Mouse (Mus musculus) spleen, adult 12 weeks (tissue): ENCODE measurements around the gene Cct8.
"Not testable (repeated sequence)": the region's sequence is repeated elsewhere in the genome, so short reads cannot be mapped to it uniquely, and the experiment has no call there.

ENCODE experiments used
- DNase-seq: peaks from one replicate; pipeline ENCODE4 v3.0.0; 2022; ENCODE audit warnings: low spot score

The Cct8 gene

DNA sequence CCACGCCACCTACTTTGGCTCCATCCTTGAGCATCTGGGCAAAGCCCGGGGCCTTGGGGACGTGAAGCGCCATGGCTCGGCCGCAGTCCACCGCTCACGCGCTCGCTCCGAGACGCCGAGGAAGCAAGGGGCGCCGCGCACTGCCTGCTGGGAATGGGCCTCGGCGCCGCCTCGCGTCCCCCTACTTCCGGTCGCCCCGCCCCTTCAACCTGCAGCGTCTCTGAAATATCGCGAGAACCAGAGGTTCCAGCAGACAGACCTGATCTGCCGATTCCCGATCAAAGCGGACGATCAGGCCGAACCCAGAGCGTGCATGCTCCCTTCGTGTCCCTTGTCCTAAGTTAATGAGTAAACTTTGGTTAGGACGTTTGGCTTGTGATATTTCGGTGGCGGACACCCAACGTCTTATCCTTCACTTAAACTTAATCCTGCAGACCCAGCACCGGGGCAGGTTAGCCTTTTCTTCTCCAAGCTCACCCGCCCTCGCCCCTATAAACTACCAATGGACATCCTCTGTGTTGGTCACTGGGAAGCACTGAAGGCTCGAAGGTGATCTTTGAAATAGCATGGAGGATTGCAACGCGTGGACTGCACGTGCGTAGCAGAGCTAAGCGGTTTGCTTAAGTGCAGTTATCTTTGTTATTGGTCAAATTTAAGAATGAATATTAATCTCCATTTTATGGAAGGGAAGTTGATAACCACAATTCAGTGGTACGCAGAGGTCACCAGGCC lies at the start of gene Cct8:
Gene Cct8 (minus strand): TSS at position 158 of the 732 bp plus-strand sequence.
- peak; percentile 94 for DNase-seq

DNA sequence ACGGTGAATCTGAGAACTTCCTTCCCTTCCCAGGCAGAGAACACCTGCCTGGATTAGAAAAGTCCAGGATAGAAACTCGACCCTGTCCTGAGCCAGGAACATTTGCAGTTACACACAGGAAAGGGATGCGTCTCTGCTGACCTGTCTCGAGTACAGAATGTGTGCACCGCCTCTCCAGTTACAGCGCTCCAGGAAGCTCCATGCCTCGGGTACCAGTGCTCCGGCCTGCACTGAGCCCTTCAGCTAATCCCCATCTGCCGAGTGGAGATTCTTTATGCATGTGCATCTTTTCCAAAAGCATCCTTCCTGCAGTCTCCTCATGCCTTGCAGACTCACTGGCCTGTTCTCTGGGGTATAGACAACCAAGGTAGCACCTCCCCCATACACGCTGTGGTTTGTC lies 33.1 kb upstream of the Cct8 start:
- DNase-seq, result no peak

DNA sequence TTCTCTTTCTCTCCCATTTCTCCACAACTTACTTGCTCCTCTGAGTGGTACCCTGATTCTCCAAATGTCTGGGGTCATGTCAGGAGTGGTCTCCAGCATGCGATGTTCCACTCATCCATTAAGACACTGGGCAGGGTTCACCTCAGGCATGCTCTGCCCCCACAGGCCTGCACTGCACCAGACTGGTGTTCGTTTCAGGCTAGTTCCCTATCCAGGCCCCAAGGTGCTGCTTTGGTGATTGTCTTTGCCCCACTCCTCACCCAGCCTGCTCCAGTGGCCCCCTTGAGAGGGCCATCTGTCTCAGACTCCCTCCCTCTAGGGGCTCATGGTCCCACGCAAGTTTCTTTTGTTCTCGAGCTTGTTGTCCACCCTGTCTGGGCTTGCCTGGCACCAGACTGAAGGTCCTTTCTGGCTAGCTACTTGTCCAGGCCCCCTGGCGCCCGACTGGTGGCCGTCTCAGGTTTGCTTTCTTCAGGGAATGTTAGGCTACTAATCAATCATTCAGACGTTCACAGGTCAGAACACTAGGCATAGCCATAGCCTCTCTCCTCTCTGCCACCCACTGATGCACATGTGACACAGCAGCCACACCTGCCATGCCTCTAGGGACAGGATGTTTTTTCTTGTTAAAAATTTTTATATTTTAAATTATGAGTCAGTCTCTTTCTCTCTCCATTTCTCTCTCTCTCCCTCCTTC lies 32.0 kb upstream of the Cct8 start:
- no peak for DNase-seq

DNA sequence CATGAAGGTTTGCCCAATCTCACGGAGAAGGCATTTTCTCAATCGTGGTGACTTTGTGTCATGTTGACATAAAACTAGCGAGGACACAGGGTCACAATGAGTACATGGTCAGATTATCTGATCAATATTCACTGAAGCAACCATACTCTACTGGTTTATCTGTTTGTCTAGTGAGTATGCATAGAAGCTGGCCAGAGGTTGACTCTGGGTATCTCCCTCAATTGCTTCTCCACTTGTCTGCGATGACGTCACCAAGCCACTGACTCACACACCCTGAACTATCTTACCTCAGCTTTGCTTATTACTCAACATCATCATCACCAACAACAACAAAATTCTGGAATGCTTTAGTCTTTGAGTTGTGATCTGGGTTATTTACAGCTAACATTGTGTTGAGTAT lies 28.6 kb upstream of the Cct8 start:
- no peak for DNase-seq

DNA sequence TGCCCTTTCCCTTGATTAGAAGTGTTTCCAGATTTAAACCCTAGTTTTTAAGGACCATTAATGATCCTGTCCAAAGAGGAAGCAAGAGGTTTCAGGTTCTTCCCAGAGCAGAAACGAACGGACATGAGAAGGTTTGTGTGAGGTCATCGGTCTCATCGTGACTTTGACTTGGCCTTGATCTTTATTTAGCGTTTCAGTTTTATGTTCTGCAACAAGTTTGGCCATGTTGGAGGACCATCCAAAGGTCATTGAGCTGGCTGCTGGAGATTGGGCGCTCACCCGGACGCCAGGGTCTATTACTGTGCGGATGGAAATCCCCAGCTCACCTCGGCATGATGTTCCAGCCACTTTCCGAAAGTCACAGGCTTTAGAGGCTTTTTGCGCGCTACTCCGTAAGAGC lies 16.7 kb upstream of the Cct8 start:
- no peak for DNase-seq

DNA sequence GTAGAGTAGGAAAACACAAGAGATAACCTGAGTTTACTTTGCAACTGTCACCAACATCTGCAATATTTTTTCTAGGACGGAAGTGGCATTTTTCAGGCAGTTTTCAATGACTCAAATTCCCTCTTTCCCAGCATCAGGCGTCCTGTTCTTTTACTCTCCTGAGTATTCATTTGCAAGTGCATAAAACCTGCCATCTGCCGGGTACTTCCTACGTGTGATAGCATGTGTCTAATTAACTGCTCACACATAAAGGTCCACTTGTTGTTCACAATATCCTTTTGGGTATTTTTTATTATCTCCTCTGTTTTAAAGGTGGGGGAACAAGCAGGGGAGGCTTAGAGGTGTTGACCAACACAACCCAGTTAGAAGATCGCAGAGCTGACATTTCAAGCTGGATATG lies 16.0 kb upstream of the Cct8 start:
- DNase-seq, result no peak

DNA sequence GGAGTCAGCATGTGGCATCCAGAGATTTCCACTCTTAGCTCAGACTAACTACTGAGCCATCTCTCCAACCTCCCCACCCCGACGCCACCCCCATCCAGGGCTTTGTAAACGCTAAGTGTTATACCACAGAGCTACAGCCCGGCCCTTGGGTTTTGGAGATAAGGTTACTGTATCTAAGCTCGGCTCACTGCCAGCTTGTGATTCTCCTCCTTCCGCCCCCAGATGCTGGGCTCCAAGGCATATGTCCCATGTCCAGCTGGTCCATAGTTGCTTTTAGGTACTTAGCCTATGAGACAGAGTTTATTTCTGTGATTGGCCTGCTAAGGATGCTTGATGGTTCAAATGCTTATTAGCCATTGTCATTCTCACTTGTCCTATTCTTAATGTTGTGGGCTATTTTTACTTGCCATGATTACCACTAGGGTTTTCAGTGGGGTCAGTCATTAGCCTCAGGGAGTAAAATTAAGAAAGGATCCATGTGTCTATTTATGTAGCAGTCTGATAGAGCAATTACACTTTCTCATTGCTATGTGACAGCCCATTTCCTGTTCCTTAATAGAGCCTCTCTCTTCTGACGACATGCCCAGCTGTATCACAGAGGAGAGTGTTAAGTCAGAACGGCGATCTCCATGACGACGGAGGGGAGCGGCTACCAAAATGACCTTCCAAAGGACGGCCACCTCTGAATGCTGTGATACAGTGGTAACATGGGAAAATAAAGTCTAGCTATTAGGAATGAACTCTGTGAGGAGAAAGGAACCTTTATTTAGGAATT lies 5.8 kb upstream of the Cct8 start:
- no peak for DNase-seq

DNA sequence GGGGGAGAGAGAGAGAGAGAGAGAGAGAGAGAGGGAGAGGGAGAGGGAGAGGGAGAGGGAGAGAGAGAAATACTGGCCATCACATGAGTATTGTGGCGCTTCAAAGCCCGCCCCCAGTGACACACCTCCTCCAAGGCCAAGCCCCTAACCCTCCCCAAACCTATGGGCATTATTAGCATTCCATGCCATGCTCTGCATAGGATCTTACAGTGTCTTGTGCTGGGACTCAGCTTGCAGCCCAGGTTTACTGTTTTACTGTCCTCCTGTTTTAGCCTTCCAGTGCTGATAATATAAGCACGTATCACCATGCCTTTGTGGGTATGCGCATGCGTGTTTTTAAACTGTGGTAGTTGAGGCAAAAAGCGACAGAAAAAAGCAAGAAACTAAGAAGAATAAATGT lies 3.9 kb upstream of the Cct8 start:
- no peak for DNase-seq

DNA sequence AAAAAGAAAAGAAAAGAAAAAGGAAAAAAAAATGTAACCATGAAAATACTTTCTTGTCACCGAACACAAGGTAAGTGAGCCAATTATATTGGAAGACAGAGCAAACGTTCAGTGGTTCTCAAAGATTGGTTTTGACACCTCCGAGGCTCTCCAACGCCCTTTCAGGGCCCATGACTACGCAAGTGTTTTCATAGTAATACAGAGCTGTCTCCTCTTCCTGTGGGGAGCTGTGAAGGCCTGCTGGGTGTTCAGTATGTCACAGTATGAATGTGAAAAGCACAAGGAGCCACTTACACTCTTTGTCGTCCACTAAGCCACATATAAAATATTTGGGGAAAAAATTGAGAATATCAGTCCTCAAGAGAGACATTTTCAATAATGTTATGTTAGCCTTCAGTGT lies 1.5 kb upstream of the Cct8 start:
- no peak for DNase-seq

DNA sequence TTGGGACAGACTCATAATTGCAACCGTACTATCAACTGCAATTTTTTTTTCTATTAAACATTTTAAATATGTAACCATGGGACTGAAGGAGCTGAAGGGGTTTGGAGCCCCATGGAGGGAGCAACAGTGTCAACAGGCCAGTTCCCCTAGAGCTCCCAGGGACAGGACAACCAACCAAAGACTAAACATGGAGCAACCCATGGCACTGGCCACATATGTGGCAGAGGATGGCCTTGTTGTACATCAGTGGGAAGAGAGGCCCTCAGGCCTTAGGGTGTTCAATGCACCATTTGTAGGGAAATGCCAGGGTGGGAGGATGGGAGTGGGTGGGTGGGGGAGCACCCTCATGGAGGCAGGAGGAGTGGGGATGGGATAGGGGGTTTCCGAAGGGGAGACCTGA lies 1.1 kb upstream of the Cct8 start:
- DNase-seq, result no peak

DNA sequence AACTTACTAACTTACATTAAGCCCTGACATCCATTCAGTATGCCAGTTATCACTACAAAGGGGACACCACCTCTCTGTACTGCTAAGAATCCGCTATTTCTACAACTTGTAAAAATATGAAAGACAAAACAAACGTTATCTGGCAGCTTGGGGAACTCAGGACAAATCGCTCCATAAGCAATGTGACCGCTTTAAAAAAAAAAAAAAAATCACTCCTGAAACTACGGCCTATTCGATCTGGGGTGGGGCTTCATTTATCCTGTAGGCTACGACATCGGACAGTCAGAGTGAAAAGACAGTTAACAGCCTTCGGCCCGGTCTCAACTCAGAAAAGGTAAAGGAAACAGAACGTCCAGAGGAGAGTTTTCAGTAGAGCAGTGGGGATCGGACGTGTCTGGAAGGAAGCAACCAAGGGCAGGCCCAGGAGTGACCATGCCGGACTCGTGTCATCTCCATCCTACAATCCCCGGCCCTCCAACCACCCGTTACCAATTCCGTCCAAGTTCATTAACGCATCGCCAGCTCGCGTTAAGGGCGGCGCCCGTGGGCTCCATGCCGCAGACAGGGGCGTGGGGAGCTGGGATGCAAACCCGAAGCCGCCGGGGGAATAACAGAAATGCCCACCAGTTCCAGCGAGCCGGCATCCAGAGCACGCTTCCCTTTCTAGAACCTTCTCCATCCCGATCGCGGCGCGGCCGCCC lies 568 bp downstream of the Cct8 start:
- DNase-seq, result no peak

DNA sequence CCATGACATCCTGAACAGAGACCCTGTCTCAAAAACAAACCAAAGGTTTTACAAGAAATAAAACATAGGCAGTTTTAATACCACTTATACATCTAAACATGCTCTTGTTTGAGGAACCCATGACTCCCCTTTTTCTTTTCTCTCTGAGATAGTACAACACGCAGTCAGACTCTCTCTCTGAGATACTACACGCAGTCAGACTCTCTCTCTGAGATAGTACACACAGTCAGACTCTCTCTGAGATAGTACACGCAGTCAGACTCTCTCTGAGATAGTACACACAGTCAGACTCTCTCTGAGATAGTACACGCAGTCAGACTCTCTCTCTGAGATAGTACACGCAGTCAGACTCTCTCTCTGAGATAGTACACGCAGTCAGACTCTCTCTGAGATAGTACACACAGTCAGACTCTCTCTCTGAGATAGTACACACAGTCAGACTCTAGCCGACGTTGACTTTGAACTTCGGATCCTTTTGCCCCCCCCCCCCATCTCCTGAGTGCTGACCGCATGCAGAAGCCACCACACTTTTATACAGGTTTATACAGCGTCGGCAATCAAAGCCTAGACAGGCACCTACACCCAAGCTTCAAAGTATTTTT lies 3.4 kb downstream of the Cct8 start:
- DNase-seq, result not testable (repeated sequence)

DNA sequence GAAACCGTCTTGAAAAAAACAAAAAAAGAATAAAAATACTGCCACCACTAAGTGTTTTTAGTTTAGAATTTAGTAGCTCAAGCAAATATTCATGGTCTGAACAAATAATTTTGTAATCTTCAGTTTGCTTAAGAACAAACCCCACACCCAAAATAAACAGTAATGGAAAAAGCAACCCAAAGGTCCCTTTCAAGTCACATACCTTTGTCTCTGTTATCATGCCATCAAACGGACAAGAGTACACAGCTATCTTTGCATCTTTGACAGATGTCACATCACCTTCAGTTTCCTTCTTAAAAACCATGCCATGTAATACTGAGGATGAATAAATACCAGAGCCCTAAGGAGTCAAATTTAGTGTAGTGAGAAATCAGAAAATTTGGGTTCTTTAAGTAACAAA lies 7.1 kb downstream of the Cct8 start:
- no peak for DNase-seq

DNA sequence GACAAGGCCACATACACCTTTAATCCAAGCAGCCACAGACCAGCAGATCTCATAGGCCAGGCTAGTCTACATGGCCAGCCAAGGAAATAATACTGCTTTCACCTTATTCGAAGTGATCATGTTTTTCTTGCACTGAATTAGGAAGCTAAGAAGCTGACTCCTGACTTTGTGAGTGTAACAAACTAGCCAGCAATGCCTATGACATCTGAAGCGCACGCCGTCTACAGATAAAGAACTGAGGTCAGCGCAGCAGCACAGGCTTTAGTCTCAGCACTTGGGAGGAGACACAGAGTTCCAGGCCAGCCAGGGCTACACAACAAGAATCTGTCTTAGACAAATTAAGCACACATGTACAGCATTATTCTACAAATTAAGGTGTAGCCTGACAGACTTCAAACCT lies 8.9 kb downstream of the Cct8 start:
- DNase-seq, result no peak

DNA sequence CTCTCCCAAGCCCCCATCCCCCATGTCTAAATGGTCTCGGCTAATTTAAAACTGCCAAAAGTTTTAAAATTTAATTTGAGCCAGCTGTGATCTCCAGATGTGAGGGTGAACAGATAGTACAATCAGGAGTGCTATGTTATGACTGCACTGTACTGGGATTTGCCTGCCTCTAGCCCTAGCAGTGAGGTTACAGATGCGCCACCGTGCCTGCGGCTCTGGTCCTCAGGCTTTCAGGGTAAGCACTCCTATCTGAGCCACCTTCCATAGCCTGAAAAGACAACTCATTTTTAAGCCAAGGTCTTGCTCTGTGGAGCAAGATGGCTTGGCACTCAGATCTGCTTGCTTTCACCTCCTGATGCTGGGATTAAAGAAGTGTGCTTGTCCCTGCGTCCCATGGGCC lies 11.3 kb downstream of the Cct8 start:
- DNase-seq, result no peak

DNA sequence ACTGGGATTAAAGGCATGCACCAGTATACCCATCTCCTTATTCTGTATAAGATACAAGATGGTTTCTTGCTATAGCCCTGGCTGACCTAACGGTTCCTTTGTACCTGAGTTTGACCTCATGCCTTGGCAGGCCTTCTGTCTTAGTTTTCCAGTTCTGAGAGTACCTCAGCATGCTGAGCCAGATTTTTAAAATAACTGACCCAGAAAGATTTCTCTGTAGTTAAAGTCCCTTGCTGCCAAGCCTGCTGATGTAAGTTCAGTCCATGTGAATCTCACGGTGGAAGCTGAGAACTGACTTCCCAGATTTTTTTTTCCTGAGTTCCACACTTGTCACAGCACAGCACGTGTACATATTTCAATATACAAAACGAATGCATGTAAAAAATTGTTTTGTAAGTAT lies 25.1 kb downstream of the Cct8 start:
- DNase-seq, result no peak

DNA sequence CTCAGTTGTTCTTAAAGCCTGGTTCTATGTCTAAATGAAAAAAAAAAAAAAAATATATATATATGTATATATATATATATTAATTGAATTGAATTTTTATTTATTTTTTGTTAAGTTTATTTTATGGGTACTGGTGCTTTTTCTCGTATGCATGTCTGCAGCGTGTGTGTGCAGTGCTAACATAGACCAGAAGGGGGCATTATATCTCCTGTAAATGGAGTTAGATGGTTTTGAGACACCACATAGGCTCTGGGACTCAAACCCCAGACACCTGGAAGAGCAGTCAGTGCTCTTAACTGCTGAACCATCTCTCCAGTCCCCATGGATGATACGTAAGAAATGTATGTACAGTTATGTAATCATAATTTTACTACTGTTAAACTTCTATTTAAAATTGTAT lies 36.9 kb downstream of the Cct8 start:
- no peak for DNase-seq

DNA sequence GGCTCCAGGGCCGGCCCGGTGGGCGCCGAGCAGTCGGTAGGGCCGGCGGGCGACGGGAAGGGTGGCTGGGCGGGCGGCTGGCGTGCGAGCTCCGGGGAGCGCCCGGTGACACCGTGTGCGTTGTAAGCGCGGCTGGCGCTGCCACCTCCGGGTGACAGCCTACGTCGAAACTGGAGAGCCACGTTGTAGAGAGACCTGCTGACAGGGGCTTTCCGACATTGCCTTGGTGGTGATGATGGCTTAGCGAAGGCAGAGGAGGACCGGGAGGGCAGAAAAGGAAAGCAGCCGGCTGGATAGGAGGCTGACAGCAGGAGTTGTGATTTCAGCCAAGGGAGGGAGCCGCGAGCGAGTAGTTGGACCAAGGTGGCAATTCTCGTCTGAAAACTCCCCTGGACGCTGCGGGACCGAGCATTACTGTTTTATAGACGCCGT lies 40.5 kb downstream of the Cct8 start:
- no peak for DNase-seq

DNA sequence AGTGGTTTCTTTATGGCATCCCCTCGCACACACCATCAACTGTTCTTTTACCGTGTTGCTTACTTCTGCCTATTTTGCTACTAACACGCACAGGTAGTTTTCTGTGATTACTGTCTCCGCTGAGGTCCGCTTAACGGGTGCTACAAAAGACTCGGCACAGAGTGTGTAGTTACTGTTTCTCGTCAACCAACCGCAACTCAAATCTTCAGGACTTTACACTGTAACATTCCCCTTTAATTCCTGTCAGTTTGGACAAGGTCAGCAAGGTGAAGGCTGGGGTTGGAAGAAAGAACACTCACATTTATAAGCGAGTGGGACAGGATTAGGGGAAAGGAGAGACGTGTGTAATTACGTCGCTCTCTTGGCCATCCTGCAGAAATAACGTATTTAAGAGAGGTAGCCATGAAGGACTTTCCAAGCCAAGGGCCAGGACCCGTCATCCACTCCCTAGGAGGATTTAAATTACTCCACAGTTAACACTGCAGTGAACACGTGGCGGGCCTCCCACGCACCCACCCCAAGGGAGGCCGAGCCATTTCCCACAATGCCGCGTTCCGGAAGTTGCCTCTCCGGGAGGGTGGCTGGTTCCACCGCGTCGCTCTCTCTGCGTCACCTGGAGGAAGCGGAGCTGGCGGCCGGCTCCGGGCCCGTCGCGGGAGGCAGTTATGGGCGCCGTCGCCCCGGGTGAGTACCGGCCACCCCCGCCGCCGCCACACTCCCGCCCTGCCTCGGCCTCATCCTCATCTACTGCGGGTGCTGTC lies 41.1 kb downstream of the Cct8 start, which contains the start of gene Usp16:
Gene Usp16 (plus strand): TSS at position 285 of the 761 bp plus-strand sequence.
- DNase-seq, result peak; percentile 80

DNA sequence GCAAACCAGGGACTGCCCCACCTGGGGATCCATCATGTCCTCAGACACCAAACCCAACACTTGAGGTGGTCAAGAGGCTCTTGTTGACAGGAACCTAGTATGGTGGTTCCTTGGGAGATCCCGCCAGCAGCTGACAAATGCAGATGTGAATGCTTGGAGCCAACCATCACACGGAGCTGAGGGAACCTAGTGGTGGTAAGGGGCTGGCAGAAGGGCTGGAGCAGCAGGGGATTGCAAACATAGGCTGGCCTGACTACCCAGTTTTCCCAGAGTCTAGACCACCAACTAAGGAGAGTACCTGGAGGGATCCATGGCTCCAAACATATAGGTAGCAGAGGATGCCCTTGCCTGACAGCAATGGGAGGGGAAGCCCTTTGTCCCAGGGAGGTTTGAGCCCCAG lies 42.4 kb downstream of the Cct8 start:
- no peak for DNase-seq

DNA sequence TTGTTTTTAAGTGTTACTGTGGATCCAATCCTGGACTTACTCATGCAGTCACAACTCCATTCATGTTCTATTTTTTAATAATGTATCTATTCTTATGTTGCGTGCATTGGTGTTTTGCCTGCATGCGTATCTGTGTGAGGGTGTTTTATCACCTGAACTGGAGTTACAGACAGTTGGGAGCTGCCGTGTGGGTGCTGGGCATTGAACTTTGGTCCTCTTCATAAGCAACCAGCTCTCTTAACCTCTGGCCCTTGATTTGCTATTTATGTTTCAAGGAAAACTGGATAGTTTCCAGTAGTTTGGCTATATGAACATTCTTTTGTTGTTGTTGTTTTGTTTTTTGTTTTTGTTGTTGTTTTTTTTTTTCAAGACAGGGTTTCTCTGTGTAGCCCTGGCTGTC lies 50.1 kb downstream of the Cct8 start:
- DNase-seq, result no peak
